Mouse (Mus musculus) gastrocnemius, adult 18-20 months (tissue): ENCODE results near the gene Samhd1. TPM values are rescaled to one million over a fixed set of nuclear protein-coding genes. Genes with fewer than 3 reads are reported as not detected.
"Not testable (repeated sequence)": the region's sequence is repeated elsewhere in the genome, so short reads cannot be mapped to it uniquely, and the experiment has no call there.

Source experiments
- DNase-seq: peaks from one replicate; pipeline ENCODE4 v3.0.0; 2021; ENCODE audit warnings: low spot score
- long read RNA-seq, 2 experiments: library from polyadenylated mRNA; stranded (forward); transcript quantifications; one replicate each; pipeline ENCODE4 v2.0.0; 2021
- total RNA-seq, 2 experiments: library from RNA; stranded (reverse); gene quantifications; 2 replicates each; pipeline ENCODE4 v1.2.3; 2021

Gene Samhd1
- 10 to 100 TPM; 15.0 to 18.0 TPM for total RNA-seq
- long read RNA-seq, experiment 1, transcript Samhd1-206 (17 exons, 2,036 nt) = major isoform, 15 of 29 reads
- long read RNA-seq, experiment 1, transcript Samhd1-201 (16 exons, 3,926 nt) = minor isoform, 9 of 29 reads
- long read RNA-seq, experiment 1, partial matches to known transcripts = 2 of 29 reads
- long read RNA-seq, experiment 1, other reads (novel, unspliced or antisense) = 3 of 29 reads
- long read RNA-seq, experiment 2, transcript Samhd1-206 (17 exons, 2,036 nt) = major isoform, 11 of 19 reads
- long read RNA-seq, experiment 2, partial matches to known transcripts = 3 of 19 reads
- long read RNA-seq, experiment 2, other reads (novel, unspliced or antisense) = 1 of 19 reads

DNA sequence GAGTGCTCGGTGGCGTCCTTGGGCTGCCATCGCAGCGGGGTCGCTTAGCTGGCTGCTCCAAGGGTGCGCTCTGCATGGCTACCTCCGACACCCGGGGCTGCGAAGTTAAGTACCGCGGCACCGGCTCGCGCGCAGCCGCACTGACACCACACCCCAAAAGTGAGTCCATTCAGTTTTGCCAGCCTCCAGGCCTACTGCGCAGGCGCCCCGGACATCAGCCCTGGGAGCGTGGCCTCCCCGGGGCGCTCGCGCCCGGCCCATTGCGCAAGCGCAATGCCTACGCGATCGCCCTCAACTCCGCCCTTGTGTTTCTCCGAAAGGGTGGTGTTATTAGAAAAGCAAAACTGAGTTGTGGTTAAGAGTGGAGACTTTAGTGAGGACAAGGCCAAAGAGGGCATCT lies at the start of gene Samhd1:
Gene Samhd1 (minus strand): TSS at position 252 of the 400 bp plus-strand sequence.
- DNase-seq = peak; percentile 94

DNA sequence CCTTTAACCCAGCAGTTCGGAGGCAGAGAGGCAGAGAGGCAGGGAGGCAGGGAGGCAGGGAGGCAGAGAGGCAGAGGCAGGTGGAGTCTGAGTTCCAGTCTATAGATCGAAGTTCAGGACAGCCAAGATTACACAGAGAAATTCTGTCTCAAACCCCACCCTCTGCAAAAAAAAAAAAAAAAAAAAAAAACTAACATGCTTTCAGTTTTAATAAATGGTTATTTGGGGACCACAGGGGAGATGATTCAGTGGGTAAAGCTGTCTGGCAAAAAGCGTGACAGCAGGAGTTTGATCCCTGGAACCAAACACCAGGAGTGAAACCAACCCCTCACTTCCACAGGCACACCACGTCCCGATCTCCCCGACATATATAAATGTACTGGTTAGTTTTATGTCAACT lies 43.1 kb upstream of the Samhd1 start:
- no peak for DNase-seq

GRCm38 (mm10) chr2:157176248-157176647 lies 41.2 kb upstream of the Samhd1 start:
- DNase-seq = no peak

DNA sequence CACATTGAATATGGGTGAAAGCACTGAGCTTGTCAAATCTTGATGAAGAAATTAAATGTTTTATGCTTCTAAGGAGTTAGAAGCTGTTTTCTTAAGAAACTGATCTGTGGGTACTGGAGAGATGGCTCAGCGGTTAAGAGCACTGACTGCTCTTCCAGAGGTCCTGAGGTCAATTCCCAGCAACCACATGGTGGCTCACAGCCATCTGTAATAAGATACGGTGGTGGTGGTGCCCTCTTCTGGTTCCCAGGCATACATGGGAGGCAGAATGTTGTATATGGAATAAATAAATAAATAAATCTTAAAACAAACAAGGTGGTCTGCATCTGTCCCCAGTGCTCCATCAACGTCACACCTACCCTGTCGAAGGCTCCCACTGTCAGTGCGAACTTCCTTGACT lies 39.4 kb upstream of the Samhd1 start:
- no peak for DNase-seq

DNA sequence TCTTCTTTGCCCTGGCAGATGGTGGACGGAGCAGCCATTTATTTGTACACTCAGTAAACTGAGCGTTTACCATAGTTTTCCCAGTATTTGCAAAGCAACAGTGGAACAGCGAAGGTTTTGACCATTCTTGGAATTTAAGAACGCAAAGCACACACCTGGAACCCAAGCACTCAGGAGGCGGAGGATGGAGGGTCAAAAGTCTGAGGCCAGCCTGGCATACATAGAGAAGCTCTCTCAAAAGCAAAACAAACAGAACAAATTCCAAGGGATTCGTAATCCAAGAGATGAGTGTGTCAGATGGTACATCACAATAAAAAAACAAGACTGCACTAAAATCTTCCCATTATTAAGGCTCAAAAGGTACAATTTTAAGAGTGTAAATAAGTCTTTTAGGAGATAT lies 38.5 kb upstream of the Samhd1 start:
- DNase-seq = no peak

DNA sequence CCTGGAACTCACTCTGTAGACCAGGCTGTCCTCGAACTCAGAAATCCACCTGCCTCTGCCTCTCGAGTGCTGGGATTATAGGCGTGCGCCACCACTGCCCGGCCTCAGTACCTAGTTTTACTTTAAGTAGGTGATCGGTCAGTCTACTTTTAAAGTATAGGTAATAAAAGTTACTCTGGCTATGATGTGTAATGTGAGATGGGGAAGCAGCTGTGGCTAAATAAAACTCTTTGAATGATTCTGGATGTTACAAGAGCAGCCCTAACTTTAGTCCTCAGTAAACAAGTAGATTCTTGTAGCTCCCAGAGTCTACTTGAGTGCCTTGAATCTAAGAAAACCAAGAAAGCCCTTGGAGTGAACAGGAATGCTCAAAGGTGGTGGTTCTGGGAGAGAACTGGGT lies 37.9 kb upstream of the Samhd1 start:
- peak; percentile 34 for DNase-seq

- no peak for DNase-seq
Observed at GRCm38 (mm10) chr2:157170626-157171025, 35.6 kb upstream of the Samhd1 start.

- DNase-seq = peak; percentile 16
Observed at GRCm38 (mm10) chr2:157170166-157170565, 35.1 kb upstream of the Samhd1 start.

GRCm38 (mm10) chr2:157166371-157167080 lies 31.5 kb upstream of the Samhd1 start:
- DNase-seq = no peak

DNA sequence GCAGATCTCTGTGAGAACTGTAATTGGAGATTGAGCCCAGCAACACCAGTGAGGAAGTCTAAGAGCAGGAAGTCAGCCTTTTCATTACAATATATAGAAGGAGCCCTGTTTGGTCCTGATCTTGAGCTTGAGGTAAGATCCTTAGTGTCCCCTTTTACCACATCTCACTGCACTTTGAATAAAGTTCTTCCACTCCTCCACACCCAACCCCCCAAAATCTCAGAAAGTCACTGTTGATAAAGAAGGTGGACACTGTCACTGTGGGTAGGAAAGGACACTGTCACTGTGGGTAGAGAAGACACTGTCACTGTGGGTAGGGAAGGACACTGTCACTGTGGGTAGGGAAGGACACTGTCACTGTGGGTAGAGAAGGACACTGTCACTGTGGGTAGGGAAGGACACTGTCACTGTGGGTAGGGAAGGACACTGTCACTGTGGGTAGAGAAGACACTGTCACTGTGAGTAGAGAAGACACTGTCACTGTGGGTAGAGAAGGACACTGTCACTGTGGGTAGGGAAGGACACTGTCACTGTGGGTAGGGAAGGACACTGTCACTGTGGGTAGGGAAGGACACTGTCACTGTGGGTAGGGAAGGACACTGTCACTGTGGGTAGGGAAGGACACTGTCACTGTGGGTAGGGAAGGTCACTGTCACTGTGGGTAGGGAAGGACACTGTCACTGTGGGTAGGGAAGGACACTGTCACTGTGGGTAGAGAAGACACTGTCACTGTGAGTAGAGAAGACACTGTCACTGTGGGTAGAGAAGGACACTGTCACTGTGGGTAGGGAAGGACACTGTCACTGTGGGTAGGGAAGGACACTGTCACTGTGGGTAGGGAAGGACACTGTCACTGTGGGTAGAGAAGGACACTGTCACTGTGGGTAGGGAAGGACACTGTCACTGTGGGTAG lies 30.5 kb upstream of the Samhd1 start:
- not testable (repeated sequence) for DNase-seq

GRCm38 (mm10) chr2:157164101-157164500 lies 29.0 kb upstream of the Samhd1 start:
- DNase-seq = no peak

DNA sequence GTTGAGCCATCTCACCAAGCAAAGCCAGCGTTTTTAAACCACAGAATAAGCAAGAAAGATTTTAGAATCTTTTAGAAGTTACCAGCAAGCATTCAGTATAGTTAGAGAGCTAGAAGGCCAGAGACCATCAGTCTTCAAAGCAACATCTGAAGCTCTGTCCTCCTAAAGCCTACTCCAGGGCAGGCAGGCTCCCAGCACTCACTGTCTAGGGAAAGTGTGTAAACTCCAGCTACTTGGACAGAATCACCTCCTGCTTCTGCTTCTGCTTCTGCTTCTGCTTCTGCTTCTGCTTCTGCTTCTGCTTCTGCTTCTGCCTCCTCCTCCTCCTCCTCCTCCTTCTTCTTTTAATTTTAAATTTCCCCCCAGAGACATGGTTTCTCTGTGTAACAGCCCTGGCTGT lies 21.0 kb upstream of the Samhd1 start:
- DNase-seq = no peak

DNA sequence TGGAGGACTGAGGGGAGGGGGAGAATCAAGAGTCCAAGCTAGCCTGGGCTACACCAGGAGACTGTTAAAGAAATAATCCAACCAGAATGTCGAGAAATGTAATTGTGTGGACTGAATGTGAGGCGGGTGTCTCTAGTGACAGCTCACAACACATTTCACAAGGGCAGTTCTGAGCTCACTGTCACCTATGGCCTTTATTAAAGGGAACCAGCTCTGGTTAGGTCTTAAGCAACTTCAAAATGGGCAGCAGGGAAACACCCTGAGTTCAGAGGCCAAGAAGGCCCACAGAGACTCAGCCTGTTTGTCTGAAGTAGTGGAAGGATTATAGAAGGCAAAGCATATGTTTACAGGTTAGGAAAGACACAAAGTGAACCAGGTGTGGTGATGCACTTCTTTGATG lies 18.2 kb upstream of the Samhd1 start:
- no peak for DNase-seq

DNA sequence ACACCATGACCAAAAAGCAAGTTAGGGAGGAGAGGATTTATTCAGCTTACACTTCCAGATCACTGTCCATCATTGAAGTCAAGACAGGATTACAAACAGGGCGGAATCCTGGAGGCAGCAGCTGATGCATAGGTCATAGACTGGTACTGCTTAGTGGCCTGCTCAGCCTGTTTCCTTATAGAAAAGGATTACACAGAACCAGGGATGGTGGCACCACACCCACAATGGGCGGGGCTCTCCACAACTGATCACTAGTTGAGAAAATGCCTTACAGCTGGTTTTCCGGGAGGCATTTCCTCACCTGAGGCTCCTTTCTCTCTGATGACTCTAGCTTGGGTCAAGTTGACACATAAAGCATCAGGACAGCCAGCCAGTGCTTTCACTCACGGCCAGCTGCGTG lies 13.4 kb upstream of the Samhd1 start:
- DNase-seq = no peak

DNA sequence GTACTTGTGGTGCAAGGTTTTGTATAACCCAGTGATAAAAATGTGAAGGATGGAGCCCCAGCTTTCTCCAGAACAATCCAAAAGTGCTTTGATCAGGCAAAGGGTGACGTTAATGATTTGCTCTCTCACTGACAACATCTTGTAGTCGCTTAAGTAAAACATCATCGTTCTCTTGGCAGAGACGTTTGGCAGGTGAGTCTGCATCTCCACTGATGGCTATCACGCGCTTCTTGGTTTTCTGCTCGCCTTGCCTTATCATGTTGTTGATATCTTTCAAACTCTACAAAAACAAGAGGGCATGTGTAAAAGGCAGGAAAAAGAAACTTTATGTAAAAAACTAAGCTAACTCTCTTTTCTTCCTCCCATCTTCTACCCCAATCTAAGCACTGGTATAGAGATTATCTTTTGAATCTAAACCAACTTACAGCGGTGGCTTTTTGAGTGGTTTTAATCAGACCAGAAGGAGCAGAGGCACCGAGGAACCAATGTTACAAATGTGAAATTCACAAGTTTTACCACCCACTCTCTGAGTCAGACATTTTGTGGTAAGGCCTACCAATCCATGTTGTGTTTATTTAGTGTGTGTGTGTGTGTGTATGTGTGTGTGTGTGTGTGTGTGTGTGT lies 12.4 kb upstream of the Samhd1 start:
- no peak for DNase-seq

- DNase-seq = no peak
Observed at GRCm38 (mm10) chr2:157145173-157145572, 10.1 kb upstream of the Samhd1 start.

DNA sequence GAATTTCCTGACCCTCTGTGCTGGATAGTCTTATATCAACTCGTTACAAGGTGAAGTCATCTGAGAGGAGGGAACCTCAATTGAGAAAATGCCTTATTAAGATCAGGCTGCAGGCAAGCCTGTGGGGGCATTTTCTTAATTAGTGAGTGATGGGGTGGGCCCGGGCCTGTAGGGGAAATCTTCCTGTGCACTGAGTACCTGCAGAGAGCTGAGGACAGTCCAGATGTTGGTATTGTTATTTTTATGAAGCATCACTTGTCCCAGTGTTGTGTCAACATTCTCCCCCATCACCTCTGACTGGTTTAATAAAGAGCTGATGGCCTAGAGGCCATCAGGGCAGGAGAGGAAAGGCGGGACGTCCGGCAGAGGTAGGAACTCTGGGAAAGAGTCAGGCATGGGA lies 9.1 kb upstream of the Samhd1 start:
- no peak for DNase-seq

GRCm38 (mm10) chr2:157141962-157142361 lies 6.9 kb upstream of the Samhd1 start:
- DNase-seq = no peak

DNA sequence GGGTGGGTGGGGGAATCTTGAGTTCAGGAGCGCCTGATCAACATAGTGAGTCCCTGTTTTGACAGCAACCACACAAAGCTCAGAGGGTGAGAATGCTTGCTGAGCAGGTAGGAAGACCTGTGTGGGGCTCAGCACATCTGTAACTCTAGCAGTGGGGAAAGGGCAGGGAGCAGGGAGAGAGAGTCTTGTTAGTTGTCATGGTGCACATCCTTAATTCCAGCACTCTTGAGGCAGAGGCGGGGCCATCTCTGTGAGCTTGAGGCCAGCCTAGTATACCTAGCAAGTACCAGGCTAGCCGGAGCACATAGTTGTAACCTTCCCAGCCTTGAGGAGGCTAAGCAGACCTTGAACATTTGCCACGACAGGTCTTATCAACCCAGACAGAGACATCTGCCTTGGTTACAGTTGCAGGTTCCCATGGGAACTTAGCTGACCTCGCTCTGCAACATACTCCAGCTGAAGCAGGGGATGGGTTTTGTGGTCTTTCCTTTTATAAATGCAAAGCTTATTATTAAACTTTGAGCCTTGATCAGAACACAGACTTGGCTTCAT lies 4.3 kb upstream of the Samhd1 start:
- DNase-seq = no peak

- DNase-seq = no peak
Observed at GRCm38 (mm10) chr2:157138808-157139207, 3.7 kb upstream of the Samhd1 start.
